Mouse (Mus musculus): ENCODE results near the gene Vmn2r73. TPM values are rescaled to one million over a fixed set of nuclear protein-coding genes. Genes with fewer than 3 reads are reported as not detected.

Vmn2r73 gene
- not detected in 2 replicates for polyA plus RNA-seq (2015; fragmentation: Nextera tagmentation; extraction: Ambion mirVana)

GRCm38 (mm10) chr7:85876166-85876565, at the start of gene Vmn2r73:
Gene Vmn2r73, minus strand, starts transcription at chr7:85876266.

Other genes starting within 250 kb of the Vmn2r73 start
- not detected in 2 replicates for gene Vmn2r72, start 121.2 kb downstream of the Vmn2r73 start, polyA plus RNA-seq (2015; fragmentation: Nextera tagmentation; extraction: Ambion mirVana)
- gene Vmn2r74, start 85.4 kb upstream of the Vmn2r73 start, polyA plus RNA-seq (2015; fragmentation: Nextera tagmentation; extraction: Ambion mirVana): not detected in 2 replicates